Mouse (Mus musculus) forebrain, embryonic 16.5 days (tissue): ENCODE results near the gene Lrrc63. TPM values are rescaled to one million over a fixed set of nuclear protein-coding genes. Genes with fewer than 3 reads are reported as not detected.
"Not testable (repeated sequence)": the region's sequence is repeated elsewhere in the genome, so short reads cannot be mapped to it uniquely, and the experiment has no call there.

Source experiments
- ATAC-seq: fragments of 200-750 bp; cut with Nextera tagmentation; 2 replicates; pipeline ENCODE4 v1.8.0; 2017; ENCODE audit warnings: mild to moderate bottlenecking, moderate library complexity
- H3K27ac ChIP-seq: fragments of 300-500 bp; sonication (generic); 2 replicates; pipeline ENCODE4 v1.5.1; 2014; ENCODE audit warnings: low read length, control low read depth
- H3K27me3 ChIP-seq: fragments of 300-500 bp; sonication (generic); replicated peaks from 2 replicates; pipeline ENCODE4 v1.6.1; 2014; ENCODE audit warnings: low read length; ENCODE audit not compliant: control insufficient read depth, insufficient read depth
- H3K36me3 ChIP-seq: fragments of 300-500 bp; sonication (generic); 2 replicates; pipeline ENCODE4 v1.6.1; 2014; ENCODE audit not compliant: control insufficient read depth, insufficient read depth
- H3K4me1 ChIP-seq: fragments of 300-500 bp; sonication (generic); replicated peaks from 2 replicates; pipeline ENCODE4 v1.6.1; 2014; ENCODE audit warnings: low read length; ENCODE audit not compliant: control insufficient read depth, insufficient read depth
- H3K4me2 ChIP-seq: fragments of 300-500 bp; sonication (generic); 2 replicates; pipeline ENCODE4 v1.6.1; 2014; ENCODE audit warnings: mild to moderate bottlenecking, low read length, control low read depth
- H3K4me3 ChIP-seq: fragments of 300-500 bp; sonication (generic); replicated peaks from 2 replicates; pipeline ENCODE4 v1.5.1; 2014; ENCODE audit warnings: mild to moderate bottlenecking, low read length, control low read depth
- H3K9ac ChIP-seq: fragments of 300-500 bp; sonication (generic); replicated peaks from 2 replicates; pipeline ENCODE4 v1.6.1; 2014; ENCODE audit warnings: low read depth, low read length, control low read depth
- H3K9me3 ChIP-seq: fragments of 300-500 bp; sonication (generic); 2 replicates; pipeline ENCODE4 v1.6.1; 2016; ENCODE audit warnings: low read length; ENCODE audit not compliant: control insufficient read depth
- WGBS: fragments of 180-500 bp; shearing (Covaris S2); extraction: QIAGEN DNeasy Blood & Tissue Kit; methylation state at CpG from one replicate; pipeline ENCODE4 v1.1.7; 2014; 5-methylcytosine and 5-hydroxymethylcytosine counted together
- polyA plus RNA-seq: library from polyadenylated mRNA; unstranded; fragments of >200 nt; fragmentation: Nextera tagmentation; extraction: Ambion mirVana; gene quantifications from 2 replicates; pipeline ENCODE4 v1.2.1, GENCODE M21; 2015

Gene Lrrc63
- polyA plus RNA-seq, 1 experiment from 2014 or later = not detected

DNA sequence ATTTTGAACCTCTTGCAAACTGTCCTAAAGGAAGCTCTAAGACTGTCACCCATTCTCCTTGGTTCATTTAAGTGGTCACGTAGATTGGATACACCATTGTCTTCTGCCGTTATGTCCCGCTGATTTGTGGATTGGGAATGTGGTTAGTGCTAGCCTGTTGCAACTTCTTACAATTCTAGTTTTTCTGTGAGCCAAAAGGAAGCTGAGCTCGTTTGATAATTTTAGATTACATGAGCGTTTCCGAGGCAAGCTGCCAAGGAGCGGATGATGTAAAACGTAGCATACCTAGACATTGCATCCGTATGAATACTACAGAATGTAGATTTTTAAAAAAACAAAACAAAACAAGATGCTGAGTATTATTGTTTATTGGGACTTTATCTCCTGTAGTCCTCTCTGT, 17.5 kb upstream of the Lrrc63 start:
- no peak for ATAC-seq
- Histone ChIP-seq H3K9me3 (no peaks in the 10 kb centered on the region), H3K36me3 (no peaks in the 10 kb centered on the region), H3K9ac (no peak overlapping the region), H3K27me3 (no peaks in the 10 kb centered on the region), H3K4me3 (no peak overlapping the region), H3K27ac (no peak overlapping the region), H3K4me1 (no peaks in the 10 kb centered on the region), H3K4me2 (no peak overlapping the region)
- whole genome bisulfite sequencing = 70% methylated on average over 9 of the region's 9 CpGs

DNA sequence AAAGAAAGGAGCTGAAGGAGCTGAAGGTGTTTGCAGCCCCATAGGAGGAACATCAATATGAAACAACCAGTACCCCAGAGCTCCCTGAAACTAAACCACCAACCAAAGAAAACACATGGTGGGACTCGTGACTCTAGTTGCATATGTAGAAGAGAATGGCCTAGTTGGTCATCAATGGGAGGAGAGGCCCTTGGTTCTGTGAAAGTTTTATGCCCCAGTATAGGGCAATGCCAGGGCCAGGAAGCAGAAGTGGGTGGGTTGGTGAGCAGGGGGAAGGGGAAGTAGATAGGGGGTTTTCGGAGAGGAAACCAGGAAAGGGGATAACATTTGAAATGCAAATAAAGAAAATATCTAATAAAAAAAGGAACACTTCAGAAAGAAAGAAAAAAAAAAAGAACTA, 17.0 kb upstream of the Lrrc63 start:
- not testable (repeated sequence) for H3K4me2 ChIP-seq, H3K27me3 ChIP-seq, H3K4me1 ChIP-seq, H3K9ac ChIP-seq, ATAC-seq, H3K27ac ChIP-seq, H3K9me3 ChIP-seq, H3K36me3 ChIP-seq, H3K4me3 ChIP-seq
- WGBS = 97% methylated on average over 2 of the region's 2 CpGs

DNA sequence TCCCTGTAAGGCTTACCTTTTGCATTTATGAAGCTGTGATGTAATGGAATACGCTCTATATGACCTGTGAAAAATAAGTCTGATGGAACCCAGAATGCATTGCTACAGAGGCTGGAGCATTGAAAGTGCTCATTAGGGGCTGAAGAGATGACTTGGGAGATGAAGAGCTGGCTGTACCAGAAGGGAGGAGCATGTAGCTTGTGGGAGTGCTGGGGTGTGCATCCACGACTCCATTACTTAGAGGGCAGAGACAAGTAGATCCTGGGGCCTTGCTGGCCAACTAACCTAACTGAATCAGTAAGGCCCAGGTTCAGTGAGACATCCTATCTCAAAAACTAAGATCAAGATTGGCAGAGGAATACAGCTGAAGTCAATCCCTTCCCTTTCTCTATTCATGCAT, 8.5 kb upstream of the Lrrc63 start:
- no peaks in the 10 kb centered on the region for H3K36me3 ChIP-seq
- H3K4me3 ChIP-seq = no peak overlapping the region
- H3K27me3 ChIP-seq = no peaks in the 10 kb centered on the region
- H3K4me1 ChIP-seq = no peaks in the 10 kb centered on the region
- H3K9me3 ChIP-seq = no peaks in the 10 kb centered on the region
- no peak overlapping the region for H3K27ac ChIP-seq
- H3K4me2 ChIP-seq = no peak overlapping the region
- ATAC-seq = no peak
- WGBS = 84% methylated on average over 2 of the region's 2 CpGs
- H3K9ac ChIP-seq = no peak overlapping the region

DNA sequence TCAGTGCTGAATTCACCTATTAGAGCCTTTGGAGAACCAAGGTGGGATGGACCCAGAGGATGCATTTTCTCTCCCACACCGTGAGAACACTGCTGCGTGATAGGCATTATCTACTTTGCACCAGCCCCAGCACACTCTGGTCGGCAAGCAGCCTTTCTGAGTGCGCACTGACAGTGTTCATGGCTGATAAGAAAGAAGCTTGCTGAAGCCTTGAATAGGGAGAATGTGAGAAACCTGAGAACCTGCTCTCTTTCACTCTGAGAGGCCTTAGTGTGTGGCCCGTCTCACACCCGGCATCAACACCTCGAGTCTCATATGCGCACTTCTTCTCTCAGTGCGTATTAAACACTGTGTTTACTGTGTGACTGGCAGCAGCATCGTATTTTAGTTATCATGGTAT, 7.8 kb upstream of the Lrrc63 start:
- Histone ChIP-seq H3K9ac (no peak overlapping the region), H3K9me3 (no peaks in the 10 kb centered on the region), H3K36me3 (no peaks in the 10 kb centered on the region), H3K4me2 (no peak overlapping the region), H3K4me1 (no peaks in the 10 kb centered on the region), H3K27me3 (no peaks in the 10 kb centered on the region), H3K27ac (no peak overlapping the region), H3K4me3 (no peak overlapping the region)
- no peak for ATAC-seq
- 78% methylated on average over 10 of the region's 10 CpGs for WGBS

DNA sequence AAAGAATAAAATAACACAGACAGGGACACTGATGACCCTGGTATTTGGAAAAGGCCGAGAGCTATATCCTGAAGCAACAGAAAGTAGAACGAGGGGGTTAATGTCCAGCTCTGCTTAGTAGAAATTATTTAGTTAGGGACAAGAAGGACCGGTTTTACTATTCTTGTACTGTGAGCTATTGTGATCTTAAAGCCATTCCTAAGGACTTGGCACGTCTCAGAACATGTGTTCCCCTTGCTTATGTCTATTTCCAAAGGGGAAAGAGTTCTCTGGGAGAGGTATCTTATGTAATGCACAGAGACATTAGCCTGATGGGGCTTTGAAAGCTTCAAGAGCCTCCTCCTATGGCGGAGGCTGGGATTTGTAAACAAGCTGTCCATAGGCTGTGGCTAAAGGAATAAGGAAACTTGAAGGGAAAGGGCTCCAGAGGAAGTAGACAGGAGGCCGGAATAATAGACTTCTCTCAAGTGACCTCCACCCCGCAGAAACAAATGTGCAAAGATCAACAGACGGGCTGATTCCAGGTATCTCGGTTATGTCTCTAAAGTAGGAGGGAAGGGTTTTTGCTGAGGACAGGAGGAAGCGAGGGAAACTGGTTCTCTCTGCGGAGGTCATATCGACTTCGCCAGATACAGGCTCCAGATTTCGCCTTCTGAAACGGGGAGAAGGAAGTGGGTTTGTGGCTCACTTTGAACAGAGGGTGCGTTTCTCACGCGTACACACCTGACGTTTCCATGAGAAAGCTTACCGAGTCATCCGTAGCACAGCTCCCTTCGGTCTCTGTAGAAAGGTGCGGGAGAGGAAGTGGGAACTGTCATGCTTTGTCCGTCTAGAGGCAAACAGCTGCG, 5.7 kb upstream of the Lrrc63 start:
- Histone ChIP-seq H3K9me3 (no peaks in the 10 kb centered on the region), H3K4me2 (no peak overlapping the region), H3K27ac (no peak overlapping the region), H3K9ac (no peak overlapping the region), H3K27me3 (no peaks in the 10 kb centered on the region), H3K4me3 (no peak overlapping the region), H3K36me3 (no peaks in the 10 kb centered on the region), H3K4me1 (peaks cover under 1% of the 10 kb centered on the region; the same call in 1 of the 2 replicates)
- no peak for ATAC-seq
- WGBS = 83% methylated on average over 25 of the region's 25 CpGs

DNA sequence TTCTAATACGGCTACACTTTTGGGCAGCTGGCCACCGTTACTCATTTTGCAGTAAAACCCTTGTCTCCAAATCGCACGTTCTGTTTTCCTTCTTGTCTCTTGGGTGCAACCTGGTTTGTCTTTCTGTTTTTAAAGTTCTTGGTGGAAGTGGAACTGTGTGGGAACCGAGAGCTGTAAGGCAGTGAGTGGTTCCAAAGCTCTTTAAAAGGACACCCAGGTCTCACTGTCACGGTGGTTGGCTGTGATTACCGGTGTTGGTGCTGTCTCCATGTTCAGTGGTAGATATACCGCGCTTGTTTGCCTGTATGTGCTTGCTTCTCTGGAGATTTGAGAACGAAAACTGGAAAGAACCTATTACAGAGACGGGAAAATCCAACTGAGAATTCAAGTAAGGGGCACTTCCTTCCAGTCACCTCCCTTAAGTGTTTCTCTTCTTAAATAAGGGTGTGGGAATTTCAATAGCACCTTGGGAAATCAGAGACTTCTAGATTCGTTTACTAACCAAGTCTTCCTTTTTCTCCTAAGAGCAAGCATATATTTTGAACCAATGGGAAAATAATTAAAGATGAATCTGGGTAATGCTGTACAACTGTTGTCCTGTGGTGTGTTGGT, 749 bp upstream of the Lrrc63 start:
- Histone ChIP-seq H3K27me3 (no peaks in the 10 kb centered on the region), H3K9me3 (no peaks in the 10 kb centered on the region), H3K4me1 (peaks cover 9% of the 10 kb centered on the region), H3K4me3 (peak overlapping the region; percentile 76), H3K36me3 (no peaks in the 10 kb centered on the region), H3K4me2 (peak overlapping the region; percentile 90), H3K9ac (no peak overlapping the region; the same call in 1 of the 2 replicates), H3K27ac (no peak overlapping the region)
- no peak for ATAC-seq
- WGBS = 3% methylated on average over 12 of the region's 12 CpGs

DNA sequence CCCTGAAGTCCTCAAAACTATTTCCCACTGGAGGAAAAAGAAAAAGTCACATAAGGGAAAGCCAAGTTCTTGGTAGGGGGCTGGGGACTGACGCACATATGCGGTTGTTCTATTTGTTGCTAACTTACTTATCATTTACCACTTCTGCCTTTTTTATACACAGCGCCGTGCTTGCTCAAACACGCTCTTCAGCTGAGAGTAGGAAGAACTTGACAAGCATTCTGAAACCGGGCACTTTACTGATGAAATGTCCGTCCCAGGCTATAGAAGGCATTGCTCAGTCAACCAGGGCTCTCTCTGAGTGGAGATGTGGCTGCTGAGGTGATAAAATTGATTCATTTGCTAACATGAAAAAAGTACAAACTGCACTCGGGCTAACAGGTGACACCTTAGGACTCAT, 9.0 kb downstream of the Lrrc63 start:
- no peak overlapping the region for H3K4me2 ChIP-seq
- no peaks in the 10 kb centered on the region for H3K9me3 ChIP-seq
- no peak overlapping the region for H3K27ac ChIP-seq
- 87% methylated on average over 8 of the region's 8 CpGs for WGBS
- no peak for ATAC-seq
- H3K4me1 ChIP-seq = no peaks in the 10 kb centered on the region
- H3K36me3 ChIP-seq = no peaks in the 10 kb centered on the region
- H3K4me3 ChIP-seq = no peak overlapping the region
- no peak overlapping the region for H3K9ac ChIP-seq
- H3K27me3 ChIP-seq = no peaks in the 10 kb centered on the region

DNA sequence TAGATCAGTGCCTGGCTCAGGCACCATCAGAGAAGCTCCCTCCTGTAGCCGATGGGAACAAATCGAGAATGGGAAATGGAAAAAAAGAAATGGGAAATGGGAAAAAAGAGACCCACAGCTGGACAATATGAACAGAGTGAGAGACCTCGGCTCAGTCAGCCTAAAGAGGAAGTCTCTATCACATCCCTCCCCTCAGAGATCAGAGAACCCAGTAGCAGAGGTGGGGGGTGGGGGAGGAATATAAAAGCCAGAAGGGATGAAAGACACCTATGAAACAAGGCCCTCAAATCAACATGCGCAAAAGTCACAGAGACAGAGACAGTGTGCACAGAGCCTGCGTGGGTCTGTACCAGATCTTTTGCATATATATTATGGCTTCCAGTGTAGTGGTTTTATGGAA, 27.7 kb downstream of the Lrrc63 start:
- H3K9me3 ChIP-seq = no peaks in the 10 kb centered on the region
- 92% methylated on average over 5 of the region's 5 CpGs for WGBS
- no peaks in the 10 kb centered on the region for H3K4me1 ChIP-seq
- H3K4me2 ChIP-seq = no peak overlapping the region
- no peak for ATAC-seq
- H3K4me3 ChIP-seq = no peak overlapping the region
- no peaks in the 10 kb centered on the region for H3K27me3 ChIP-seq
- no peak overlapping the region for H3K27ac ChIP-seq
- H3K36me3 ChIP-seq = no peaks in the 10 kb centered on the region
- no peak overlapping the region for H3K9ac ChIP-seq

DNA sequence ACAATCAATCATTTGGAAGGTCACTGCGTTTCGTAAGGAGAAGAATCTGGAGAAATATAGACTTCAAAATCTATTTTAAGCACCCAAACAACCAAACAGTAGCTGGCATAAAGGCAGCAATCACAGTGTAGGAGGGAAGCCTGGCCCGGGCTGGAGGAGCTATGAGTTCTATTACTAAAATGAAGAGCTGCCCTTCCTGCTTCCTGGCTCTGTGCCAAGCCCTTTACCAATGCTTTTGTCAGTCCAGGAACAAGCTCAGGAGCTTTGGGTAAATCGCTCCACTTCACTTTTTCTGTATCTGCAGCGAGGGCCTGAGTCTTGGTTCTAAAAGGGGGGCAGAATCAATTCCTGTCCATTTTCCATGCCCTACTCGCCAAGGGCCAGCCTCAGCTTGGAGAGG, 52.7 kb downstream of the Lrrc63 start:
- no peak for ATAC-seq
- Histone ChIP-seq H3K4me2 (no peak overlapping the region), H3K27ac (no peak overlapping the region), H3K4me1 (no peaks in the 10 kb centered on the region), H3K4me3 (no peak overlapping the region), H3K9me3 (no peaks in the 10 kb centered on the region), H3K27me3 (no peaks in the 10 kb centered on the region), H3K36me3 (no peaks in the 10 kb centered on the region), H3K9ac (no peak overlapping the region)
- 49% methylated on average over 6 of the region's 6 CpGs for WGBS
